Mouse (Mus musculus) CH12.LX (cell line): ENCODE measurements at regions not wholly inside any gene's neighbourhood (a gene's known extent, or its start where the extent isn't known, plus 50 kb on each side); places are given as distances from the start of the nearest gene placed in this dataset.

ENCODE experiments used
- DNase-seq: peaks from one replicate; pipeline ENCODE4 v3.0.0-alpha.2; 2013; ENCODE audit errors: extremely low read depth
- H3K27ac ChIP-seq: 2 replicates; pipeline ENCODE4 v1.5.1; 2012; ENCODE audit warnings: low read depth, mild to moderate bottlenecking, control low read depth, moderate library complexity; ENCODE audit not compliant: insufficient read depth
- H3K27me3 ChIP-seq: replicated peaks from 2 replicates; pipeline ENCODE3; 2012; ENCODE audit warnings: inconsistent platforms
- H3K36me3 ChIP-seq, 2 experiments: replicated peaks in 1 of 2; 2 replicates each; pipeline versions ENCODE3 to v1.6.1; 2012; ENCODE audit warnings: inconsistent platforms in 1 of 2, low read length in 1 of 2, mild to moderate bottlenecking in 1 of 2, mixed read lengths in 1 of 2, moderate library complexity in 1 of 2; ENCODE audit not compliant: control insufficient read depth in 1 of 2, insufficient read depth in 1 of 2
- H3K4me1 ChIP-seq, 2 experiments: 2 replicates each; pipeline ENCODE4 v1.6.1; 2012; ENCODE audit warnings: inconsistent platforms in 1 of 2, moderate library complexity in 1 of 2; ENCODE audit not compliant: insufficient read depth in 2 of 2, control insufficient read depth in 1 of 2
- H3K4me2 ChIP-seq: 2 replicates; pipeline ENCODE4 v1.6.1; 2012; ENCODE audit warnings: low read depth, mild to moderate bottlenecking, control low read depth; ENCODE audit not compliant: poor library complexity, insufficient read depth, severe bottlenecking
- H3K4me3 ChIP-seq, 3 experiments: fragments of 150-350 bp in 1 of 3; sonication (generic) in 1 of 3; replicated peaks in 1 of 3; 2 replicates each; pipeline versions ENCODE3 to v1.5.1; 2011 to 2012; ENCODE audit warnings: low read depth in 2 of 3, low read length in 2 of 3, mild to moderate bottlenecking in 2 of 3, moderate library complexity in 2 of 3, control low read depth in 1 of 3, improper control_type of control experiment in 1 of 3, inconsistent platforms in 1 of 3, mixed read lengths in 1 of 3; ENCODE audit not compliant: poor library complexity in 1 of 3
- H3K79me2 ChIP-seq: replicated peaks from 2 replicates; pipeline ENCODE4 v1.6.1; 2012; ENCODE audit warnings: mild to moderate bottlenecking, moderate library complexity; ENCODE audit not compliant: control insufficient read depth, poor library complexity, insufficient read depth, severe bottlenecking; ENCODE audit errors: extremely low read depth
- H3K9ac ChIP-seq: 2 replicates; pipeline ENCODE4 v1.6.1; 2012; ENCODE audit warnings: low read depth, mild to moderate bottlenecking, control low read depth, moderate library complexity; ENCODE audit not compliant: insufficient read depth
- H3K9me3 ChIP-seq: replicated peaks from 2 replicates; pipeline ENCODE3; 2012; ENCODE audit warnings: low read length, inconsistent platforms, mixed read lengths
- CHD1 ChIP-seq: IDR thresholded peaks from 2 replicates; pipeline ENCODE4 v1.6.1; 2012; ENCODE audit warnings: low read depth, low read length, improper control_type of control experiment, inconsistent platforms
- CTCF ChIP-seq, 2 experiments: IDR thresholded peaks in 1 of 2; conservative IDR thresholded peaks in 1 of 2; 2 replicates each; pipeline ENCODE4 v1.5.1; 2011 to 2012; ENCODE audit warnings: low read depth in 2 of 2, low read length in 2 of 2, improper control_type of control experiment in 1 of 2, inconsistent platforms in 1 of 2, mild to moderate bottlenecking in 1 of 2, moderate library complexity in 1 of 2
- E2F4 ChIP-seq: IDR thresholded peaks from 2 replicates; pipeline ENCODE4 v1.6.1; 2011; ENCODE audit warnings: low read depth, low read length, improper control_type of control experiment; ENCODE audit not compliant: insufficient replicate concordance
- GABPA ChIP-seq: IDR thresholded peaks from 2 replicates; pipeline ENCODE4 v1.6.1; 2012; ENCODE audit warnings: low read depth, low read length, improper control_type of control experiment, inconsistent platforms; ENCODE audit not compliant: insufficient replicate concordance
- HCFC1 ChIP-seq: IDR thresholded peaks from 2 replicates; pipeline ENCODE4 v1.6.1; 2012; ENCODE audit warnings: low read depth, mild to moderate bottlenecking, inconsistent platforms, low read length, improper control_type of control experiment
- IRF4 ChIP-seq: IDR thresholded peaks from 2 replicates; pipeline ENCODE4 v1.6.1; 2014; ENCODE audit warnings: low read depth, mild to moderate bottlenecking, inconsistent platforms, low read length, improper control_type of control experiment
- JUND ChIP-seq: conservative IDR thresholded peaks from 2 replicates; pipeline ENCODE4 v1.6.1; 2011; ENCODE audit warnings: low read depth, low read length, improper control_type of control experiment
- KAT2A ChIP-seq: IDR thresholded peaks from 2 replicates; pipeline ENCODE4 v1.6.1; 2012; ENCODE audit warnings: low read length, improper control_type of control experiment, inconsistent platforms; ENCODE audit not compliant: insufficient replicate concordance
- MAFK ChIP-seq: IDR thresholded peaks from 2 replicates; pipeline ENCODE4 v1.6.1; 2011; ENCODE audit warnings: low read length, improper control_type of control experiment; ENCODE audit not compliant: insufficient replicate concordance
- MAX ChIP-seq: IDR thresholded peaks from 2 replicates; pipeline ENCODE4 v1.6.1; 2011; ENCODE audit warnings: low read length, improper control_type of control experiment
- MAZ ChIP-seq: IDR thresholded peaks from 2 replicates; pipeline ENCODE4 v1.6.1; 2012; ENCODE audit warnings: low read depth, mild to moderate bottlenecking, inconsistent platforms, low read length, improper control_type of control experiment, moderate library complexity
- MYC ChIP-seq: IDR thresholded peaks from 2 replicates; pipeline ENCODE4 v1.6.1; 2011; ENCODE audit warnings: low read depth, mild to moderate bottlenecking, improper control_type of control experiment, low read length
- NELFE ChIP-seq: IDR thresholded peaks from 2 replicates; pipeline ENCODE4 v1.6.1; 2011; ENCODE audit warnings: low read depth, low read length, improper control_type of control experiment
- PAX5 ChIP-seq: IDR thresholded peaks from 2 replicates; pipeline ENCODE4 v1.6.1; 2012; ENCODE audit warnings: low read length, inconsistent platforms, mixed read lengths
- POLR2A ChIP-seq: IDR thresholded peaks from 2 replicates; pipeline ENCODE4 v1.6.1; 2011; ENCODE audit warnings: low read depth, mild to moderate bottlenecking, improper control_type of control experiment, low read length
- SIN3A ChIP-seq: IDR thresholded peaks from 2 replicates; pipeline ENCODE4 v1.6.1; 2012; ENCODE audit warnings: low read length, improper control_type of control experiment, inconsistent platforms
- UBTF ChIP-seq: IDR thresholded peaks from 2 replicates; pipeline ENCODE4 v1.6.1; 2012; ENCODE audit warnings: low read depth, mild to moderate bottlenecking, inconsistent platforms, low read length, improper control_type of control experiment, moderate library complexity
- ZC3H11A ChIP-seq: IDR thresholded peaks from 2 replicates; pipeline ENCODE4 v1.6.1; 2012; ENCODE audit warnings: low read depth, mild to moderate bottlenecking, inconsistent platforms, low read length, improper control_type of control experiment
- ZKSCAN1 ChIP-seq: IDR thresholded peaks from 2 replicates; pipeline ENCODE4 v1.6.1; 2012; ENCODE audit warnings: low read depth, inconsistent platforms, low read length, improper control_type of control experiment, borderline replicate concordance
- dilution Hi-C: fragments of 300-500 bp; cut with MboI; formaldehyde crosslinking; loops from 2 replicates; pipeline ENCODE4 v1.14.3; 2020; ENCODE audit warnings: low sequenced_read_pairs; ENCODE audit not compliant: extremely low pct_unique_long_range_greater_than_20kb, extremely low pct_ligation_motif_present
- in situ Hi-C: fragments of 300-500 bp; cut with MboI; formaldehyde crosslinking; loops from 3 replicates; pipeline ENCODE4 v1.14.3; 2019; ENCODE audit warnings: low sequenced_read_pairs, low pct_ligation_motif_present, low pct_unique_long_range_greater_than_20kb, mixed read lengths

- H3K4me1 ChIP-seq = no peaks in the 10 kb centered on the region
- no peak overlapping the region for H3K9ac ChIP-seq
- no peaks in the 10 kb centered on the region for H3K9me3 ChIP-seq
- no peak for TF ChIP-seq JUND
- no peak for TF ChIP-seq MAFK
- no peak for TF ChIP-seq ZC3H11A
- no peak for TF ChIP-seq IRF4
- TF ChIP-seq CHD1 = no peak
- no peak for TF ChIP-seq SIN3A
- TF ChIP-seq NELFE = no peak
- no peak for TF ChIP-seq UBTF
- no peak for TF ChIP-seq PAX5
- no peak for TF ChIP-seq POLR2A
- no peak for TF ChIP-seq CTCF (conservative IDR thresholded peaks at IDR 0.05 in 1 of 2, IDR thresholded peaks at IDR 0.05 in 1 of 2; ENCODE audit: low read depth in 2 of 2, low read length in 2 of 2)
- H3K4me3 ChIP-seq = no peak overlapping the region
- H3K27ac ChIP-seq = no peak overlapping the region
- dilution Hi-C loops (no loop called here), in situ Hi-C loops (no loop called here)
- DNase-seq = no peak
- no peak overlapping the region for H3K4me2 ChIP-seq
- no peaks in the 10 kb centered on the region for H3K79me2 ChIP-seq
- no peaks in the 10 kb centered on the region for H3K27me3 ChIP-seq
- H3K36me3 ChIP-seq = no peaks in the 10 kb centered on the region
Observed at GRCm38 (mm10) chr7:83429929-83430556, 154.7 kb upstream of the Tmc3 start.

GRCm38 (mm10) chr7:83431094-83431493 lies 153.6 kb upstream of the Tmc3 start:
- Histone ChIP-seq H3K79me2 (no peaks in the 10 kb centered on the region), H3K9me3 (no peaks in the 10 kb centered on the region), H3K4me2 (no peak overlapping the region), H3K36me3 (no peaks in the 10 kb centered on the region), H3K9ac (no peak overlapping the region), H3K4me1 (no peaks in the 10 kb centered on the region), H3K27me3 (no peaks in the 10 kb centered on the region), H3K4me3 (no peak overlapping the region), H3K27ac (no peak overlapping the region)
- in situ Hi-C loops = no loop called here
- TF ChIP-seq CHD1 (no peak), KAT2A (no peak), NELFE (no peak), MYC (no peak), HCFC1 (no peak), GABPA (no peak), UBTF (no peak), E2F4 (no peak), MAZ (no peak), SIN3A (no peak), IRF4 (no peak), ZC3H11A (no peak), MAX (no peak), ZKSCAN1 (no peak)
- dilution Hi-C loops = no loop called here
- DNase-seq = no peak
